Mouse (Mus musculus) colon, adult 2 months (tissue): Measurements from ENCODE around the gene Ptch1. TPM values are rescaled to one million over a fixed set of nuclear protein-coding genes. Genes with fewer than 3 reads are reported as not detected.

Source experiments
- polyA plus RNA-seq: library from polyadenylated mRNA; depleted of rRNA; stranded (reverse); fragments of >200 nt; gene quantifications from 2 replicates; pipeline ENCODE4 v1.2.3, GENCODE M21; 2012; rRNA removed

Ptch1 gene
- 29.7 and 38.9 TPM in 2 replicates for polyA plus RNA-seq

GRCm38 (mm10) chr13:63573256-63573835 lies at the start of gene Ptch1:
Ptch1 (minus strand) TSS chr13:63573598.

GRCm38 (mm10) chr13:63496646-63497582 lies 76.5 kb downstream of the Ptch1 start, which contains the start of gene Fancc:
Fancc (minus strand) TSS chr13:63497278.

Other genes starting within 250 kb of the Ptch1 start
- gene Fancc, start 76.3 kb downstream of the Ptch1 start, polyA plus RNA-seq, result 5.5 and 6.9 TPM in 2 replicates
- gene Ercc6l2, start 241.6 kb upstream of the Ptch1 start, polyA plus RNA-seq, result 3.6 and 3.9 TPM in 2 replicates